Mouse (Mus musculus) neural tube, embryonic 14.5 days (tissue): ENCODE measurements at regions not wholly inside any gene's neighbourhood (a gene's known extent, or its start where the extent isn't known, plus 50 kb on each side); places are given as distances from the start of the nearest gene placed in this dataset.

Source experiments
- ATAC-seq: fragments of 200-750 bp; cut with Nextera tagmentation; 2 replicates; pipeline ENCODE4 v1.8.0; 2017; ENCODE audit warnings: low read depth, mild to moderate bottlenecking, moderate TSS enrichment, moderate library complexity
- H3K27ac ChIP-seq: fragments of 300-500 bp; sonication (generic); 2 replicates; pipeline ENCODE4 v1.5.1; 2014; ENCODE audit warnings: low read depth, mild to moderate bottlenecking, control low read depth, low read length, moderate library complexity, mixed read lengths
- H3K27me3 ChIP-seq: fragments of 300-500 bp; sonication (generic); 2 replicates; pipeline ENCODE4 v1.6.1; 2014; ENCODE audit warnings: low read length; ENCODE audit not compliant: control insufficient read depth, insufficient read depth
- H3K36me3 ChIP-seq: fragments of 300-500 bp; sonication (generic); 2 replicates; pipeline ENCODE4 v1.6.1; 2014; ENCODE audit warnings: low read length, mixed read lengths; ENCODE audit not compliant: control insufficient read depth, insufficient read depth
- H3K4me1 ChIP-seq: fragments of 300-500 bp; sonication (generic); 2 replicates; pipeline ENCODE4 v1.6.1; 2014; ENCODE audit warnings: low read length; ENCODE audit not compliant: control insufficient read depth, insufficient read depth
- H3K4me2 ChIP-seq: fragments of 300-500 bp; sonication (generic); 2 replicates; pipeline ENCODE4 v1.6.1; 2014; ENCODE audit warnings: mild to moderate bottlenecking, low read depth, low read length, control low read depth
- H3K4me3 ChIP-seq: fragments of 300-500 bp; sonication (generic); 2 replicates; pipeline ENCODE4 v1.5.1; 2014; ENCODE audit warnings: low read depth, low read length, control low read depth, mixed read lengths
- H3K9ac ChIP-seq: fragments of 300-500 bp; sonication (generic); replicated peaks from 2 replicates; pipeline ENCODE4 v1.6.1; 2014; ENCODE audit warnings: low read depth, mild to moderate bottlenecking, control low read depth, low read length, mixed read lengths
- H3K9me3 ChIP-seq: fragments of 300-500 bp; sonication (generic); 2 replicates; pipeline ENCODE4 v1.6.1; 2016; ENCODE audit warnings: low read length; ENCODE audit not compliant: control insufficient read depth
- WGBS: fragments of 180-500 bp; shearing (Covaris S2); extraction: QIAGEN DNeasy Blood & Tissue Kit; methylation state at CpG from one replicate; pipeline ENCODE4 v1.1.7; 2014; 5-methylcytosine and 5-hydroxymethylcytosine counted together

GRCm38 (mm10) chr3:38363888-38364287, 120.8 kb downstream of the Ankrd50 start:
- Histone ChIP-seq H3K36me3 (no peaks in the 10 kb centered on the region), H3K9me3 (no peaks in the 10 kb centered on the region), H3K9ac (no peak overlapping the region), H3K4me1 (no peaks in the 10 kb centered on the region), H3K27ac (no peak overlapping the region), H3K4me2 (no peak overlapping the region), H3K27me3 (no peaks in the 10 kb centered on the region), H3K4me3 (no peak overlapping the region)
- 96% methylated on average over 4 of the region's 4 CpGs for WGBS
- ATAC-seq = no peak

GRCm38 (mm10) chr3:38361411-38361810, 123.2 kb downstream of the Ankrd50 start:
- WGBS = 95% methylated on average over 4 of the region's 4 CpGs
- ATAC-seq = no peak

DNA sequence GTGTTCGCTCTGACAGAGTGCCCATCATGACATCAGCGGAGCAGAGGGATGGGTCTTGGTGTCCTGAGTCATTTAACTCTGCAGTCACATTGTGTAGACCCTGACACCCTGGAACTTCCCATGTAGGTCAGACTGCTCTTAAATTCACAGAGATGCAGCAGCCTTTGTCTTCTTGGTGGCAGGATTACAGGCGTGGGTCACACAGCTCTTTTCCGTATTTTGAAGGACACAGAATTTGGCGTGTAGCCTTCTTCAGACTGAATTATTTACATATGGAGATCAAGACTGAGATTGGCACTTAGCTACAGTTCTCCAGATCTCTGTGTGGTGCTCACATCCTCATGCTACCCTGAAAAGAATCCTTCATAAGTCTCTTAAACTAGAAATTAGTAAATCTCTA, 123.7 kb downstream of the Ankrd50 start:
- Histone ChIP-seq H3K4me2 (no peak overlapping the region), H3K27me3 (no peaks in the 10 kb centered on the region), H3K4me3 (no peak overlapping the region), H3K4me1 (no peaks in the 10 kb centered on the region), H3K27ac (no peak overlapping the region), H3K36me3 (no peaks in the 10 kb centered on the region), H3K9ac (no peak overlapping the region), H3K9me3 (no peaks in the 10 kb centered on the region)
- ATAC-seq = no peak
- 72% methylated on average over 5 of the region's 5 CpGs for WGBS

More at GRCm38 (mm10) chr3:38361411-38361810, 123.2 kb downstream of the Ankrd50 start:
- H3K4me2 ChIP-seq = no peak overlapping the region
- no peak overlapping the region for H3K27ac ChIP-seq
- no peaks in the 10 kb centered on the region for H3K36me3 ChIP-seq
- H3K4me1 ChIP-seq = no peaks in the 10 kb centered on the region
- no peaks in the 10 kb centered on the region for H3K27me3 ChIP-seq
- H3K4me3 ChIP-seq = no peak overlapping the region
- no peak overlapping the region for H3K9ac ChIP-seq
- H3K9me3 ChIP-seq = no peaks in the 10 kb centered on the region

DNA sequence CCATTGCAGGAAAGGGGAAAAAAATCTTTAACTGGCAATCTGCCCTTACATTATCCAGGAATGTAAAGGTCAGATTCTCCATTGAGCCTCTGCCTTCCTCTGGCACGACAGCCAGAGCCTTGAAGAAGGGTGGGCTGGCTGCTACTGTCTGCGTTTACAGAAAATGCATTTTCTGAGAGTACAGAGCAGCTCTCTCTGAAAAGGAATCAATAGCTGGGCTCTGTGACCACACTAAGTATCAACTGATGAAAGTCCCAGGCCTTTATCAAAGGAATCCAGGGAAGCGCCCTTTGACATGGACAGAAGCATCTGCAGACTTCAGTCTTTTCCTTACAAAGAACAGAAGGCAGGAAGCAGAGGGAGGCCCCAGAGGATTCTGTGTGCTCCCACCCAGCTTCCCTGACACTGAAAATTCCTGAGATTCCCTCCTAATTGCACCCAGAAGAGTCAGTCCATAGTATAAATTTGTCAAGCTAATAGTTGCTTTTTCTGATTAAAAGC, 124.2 kb downstream of the Ankrd50 start:
- WGBS = 35% methylated on average over 3 of the region's 3 CpGs
- H3K27me3 ChIP-seq = no peaks in the 10 kb centered on the region
- H3K9ac ChIP-seq = no peak overlapping the region
- no peak overlapping the region for H3K27ac ChIP-seq
- ATAC-seq = no peak
- no peaks in the 10 kb centered on the region for H3K4me1 ChIP-seq
- H3K4me3 ChIP-seq = no peak overlapping the region
- no peaks in the 10 kb centered on the region for H3K9me3 ChIP-seq
- H3K4me2 ChIP-seq = no peak overlapping the region
- no peaks in the 10 kb centered on the region for H3K36me3 ChIP-seq

GRCm38 (mm10) chr3:38357905-38358491, 126.6 kb downstream of the Ankrd50 start:
- Histone ChIP-seq H3K4me1 (no peaks in the 10 kb centered on the region), H3K4me3 (no peak overlapping the region), H3K27me3 (no peaks in the 10 kb centered on the region), H3K9me3 (no peaks in the 10 kb centered on the region), H3K4me2 (no peak overlapping the region), H3K36me3 (no peaks in the 10 kb centered on the region), H3K9ac (no peak overlapping the region), H3K27ac (no peak overlapping the region)
- no peak for ATAC-seq
- WGBS = 50% methylated on average over 14 of the region's 14 CpGs

GRCm38 (mm10) chr3:38344283-38344682, 140.4 kb downstream of the Ankrd50 start:
- 42% methylated on average over 2 of the region's 2 CpGs for WGBS
- Histone ChIP-seq H3K4me2 (no peak overlapping the region), H3K36me3 (no peaks in the 10 kb centered on the region), H3K27me3 (no peaks in the 10 kb centered on the region), H3K4me1 (no peaks in the 10 kb centered on the region), H3K4me3 (no peak overlapping the region), H3K27ac (no peak overlapping the region), H3K9ac (no peak overlapping the region), H3K9me3 (no peaks in the 10 kb centered on the region)
- no peak for ATAC-seq

DNA sequence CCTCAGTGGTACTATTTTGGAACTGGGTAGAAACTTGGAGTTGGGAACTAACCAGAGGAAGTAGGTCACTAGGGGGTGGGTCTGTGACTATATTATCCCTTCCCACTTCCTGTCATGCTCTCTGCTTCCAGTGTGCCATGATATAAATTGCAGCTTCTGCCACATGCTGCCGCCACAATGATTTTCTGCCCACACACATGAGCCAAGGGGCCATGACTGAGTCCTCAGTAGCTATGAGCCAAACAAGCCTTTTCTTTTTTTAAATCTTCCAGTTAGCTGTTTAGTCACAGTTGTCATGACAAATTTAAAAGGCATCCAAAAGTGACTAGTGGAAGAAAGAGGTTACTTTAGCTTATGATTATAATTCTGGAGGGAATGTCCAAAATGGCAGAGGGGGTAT, 143.0 kb downstream of the Ankrd50 start:
- Histone ChIP-seq H3K4me1 (no peaks in the 10 kb centered on the region), H3K4me2 (no peak overlapping the region), H3K4me3 (no peak overlapping the region), H3K36me3 (no peaks in the 10 kb centered on the region), H3K9ac (no peak overlapping the region), H3K9me3 (no peaks in the 10 kb centered on the region), H3K27ac (no peak overlapping the region), H3K27me3 (no peaks in the 10 kb centered on the region)
- WGBS = 97% methylated on average over 1 of the region's 1 CpGs
- no peak for ATAC-seq

DNA sequence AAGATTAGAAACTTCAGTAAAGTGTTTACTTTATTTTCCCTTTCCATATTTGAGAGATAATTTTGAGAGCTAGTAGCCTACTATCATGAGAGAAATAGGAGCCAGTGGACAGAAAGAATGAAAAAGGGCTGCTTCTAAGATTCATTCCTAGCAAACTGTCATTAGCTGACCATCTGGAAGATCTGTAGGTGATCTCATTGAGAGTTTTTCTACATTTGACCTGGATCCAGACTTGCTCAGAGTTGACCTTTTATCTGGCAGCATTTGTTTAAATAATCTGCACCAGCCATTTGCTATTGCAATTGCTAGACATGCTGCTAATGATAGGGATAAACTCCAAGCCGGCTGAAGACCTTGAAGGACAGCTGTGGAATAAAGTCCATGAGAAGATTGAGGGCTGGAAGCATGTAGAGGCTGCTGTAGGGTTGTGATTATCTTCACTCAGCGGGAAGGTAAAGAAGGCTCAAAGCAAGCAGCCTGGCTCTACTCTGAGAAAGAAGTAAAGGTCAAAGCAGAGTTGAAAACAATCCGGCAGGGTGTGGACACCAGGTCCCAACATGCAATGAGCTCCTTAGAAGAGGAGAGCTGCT, 151.2 kb downstream of the Ankrd50 start:
- no peak overlapping the region for H3K27ac ChIP-seq
- 86% methylated on average over 3 of the region's 3 CpGs for WGBS
- no peaks in the 10 kb centered on the region for H3K36me3 ChIP-seq
- no peak overlapping the region for H3K4me2 ChIP-seq
- no peak for ATAC-seq
- no peaks in the 10 kb centered on the region for H3K4me1 ChIP-seq
- H3K9me3 ChIP-seq = no peaks in the 10 kb centered on the region
- H3K27me3 ChIP-seq = no peaks in the 10 kb centered on the region
- H3K9ac ChIP-seq = no peak overlapping the region
- H3K4me3 ChIP-seq = no peak overlapping the region

DNA sequence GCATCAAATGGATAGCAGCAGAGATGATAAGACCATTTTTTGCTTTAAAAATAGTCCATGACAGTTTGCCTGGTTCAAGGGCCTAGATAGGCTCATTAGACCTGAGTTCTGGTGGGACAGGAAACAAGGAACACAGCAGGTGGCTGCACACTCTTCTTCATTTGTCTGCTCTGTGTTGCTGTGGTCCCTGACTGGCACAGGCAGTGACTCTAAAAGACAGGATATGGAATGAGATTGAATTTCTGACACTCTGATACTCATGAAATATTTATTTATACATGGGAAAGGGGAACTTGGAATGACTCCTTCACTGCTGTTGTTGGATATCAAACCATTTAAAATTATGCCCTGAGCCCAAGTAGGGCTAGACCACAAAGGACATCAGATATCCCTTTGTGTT, 153.5 kb downstream of the Ankrd50 start:
- Histone ChIP-seq H3K27me3 (no peaks in the 10 kb centered on the region), H3K4me3 (no peak overlapping the region), H3K9me3 (no peaks in the 10 kb centered on the region), H3K4me1 (no peaks in the 10 kb centered on the region), H3K36me3 (no peaks in the 10 kb centered on the region), H3K27ac (no peak overlapping the region), H3K9ac (no peak overlapping the region), H3K4me2 (no peak overlapping the region)
- no peak for ATAC-seq
